Mouse (Mus musculus) lung, embryonic 14.5 days (tissue): ENCODE measurements around the gene Aoc1. TPM values are rescaled to one million over a fixed set of nuclear protein-coding genes. Genes with fewer than 3 reads are reported as not detected.

Experiments
- ATAC-seq: fragments of 200-750 bp; cut with Nextera tagmentation; 2 replicates; pipeline ENCODE4 v1.8.0; 2017; ENCODE audit warnings: mild to moderate bottlenecking, moderate TSS enrichment, moderate library complexity; ENCODE audit not compliant: insufficient read depth
- DNase-seq: peaks from one replicate; pipeline ENCODE4 v3.0.0-alpha.2; 2015
- H3K27ac ChIP-seq: fragments of 300-500 bp; sonication (generic); 2 replicates; pipeline ENCODE4 v1.5.1; 2014; ENCODE audit warnings: low read depth, mild to moderate bottlenecking, moderate library complexity
- H3K27me3 ChIP-seq: fragments of 300-500 bp; sonication (generic); 2 replicates; pipeline ENCODE4 v1.6.1; 2014; ENCODE audit warnings: low read length, control low read depth; ENCODE audit not compliant: insufficient read depth
- H3K36me3 ChIP-seq: fragments of 300-500 bp; sonication (generic); 2 replicates; pipeline ENCODE4 v1.6.1; 2014; ENCODE audit warnings: control low read depth; ENCODE audit not compliant: insufficient read depth
- H3K4me1 ChIP-seq: fragments of 300-500 bp; sonication (generic); 2 replicates; pipeline ENCODE4 v1.6.1; 2014; ENCODE audit warnings: antibody characterized with exemption, control low read depth; ENCODE audit not compliant: insufficient read depth
- H3K4me2 ChIP-seq: fragments of 300-500 bp; sonication (generic); 2 replicates; pipeline ENCODE4 v1.6.1; 2014; ENCODE audit warnings: mild to moderate bottlenecking
- H3K4me3 ChIP-seq: fragments of 300-500 bp; sonication (generic); 2 replicates; pipeline ENCODE4 v1.5.1; 2014; ENCODE audit warnings: low read depth, low read length
- H3K9ac ChIP-seq: fragments of 300-500 bp; sonication (generic); 2 replicates; pipeline ENCODE4 v1.6.1; 2014
- H3K9me3 ChIP-seq: fragments of 300-500 bp; sonication (generic); 2 replicates; pipeline ENCODE4 v1.6.1; 2016; ENCODE audit warnings: low read depth, low read length, control low read depth
- CTCF ChIP-seq: IDR thresholded peaks from 2 replicates; pipeline ENCODE4 v1.5.1; 2016; ENCODE audit warnings: antibody characterized with exemption, low read depth
- WGBS: fragments of 180-500 bp; shearing (Covaris S2); extraction: QIAGEN DNeasy Blood & Tissue Kit; methylation state at CpG from one replicate; pipeline ENCODE4 v1.1.7; 2014; 5-methylcytosine and 5-hydroxymethylcytosine counted together
- polyA plus RNA-seq: library from polyadenylated mRNA; unstranded; fragments of >200 nt; fragmentation: Nextera tagmentation; extraction: Ambion mirVana; gene quantifications from 2 replicates; pipeline ENCODE4 v1.2.1, GENCODE M21; 2014

Aoc1 gene
- polyA plus RNA-seq, 1 experiment from 2014 or later = not detected

GRCm38 (mm10) chr6:48867158-48867557, 5.5 kb upstream of the Aoc1 start:
- WGBS = 68% methylated on average over 4 of the region's 4 CpGs
- Histone ChIP-seq H3K9me3 (no peaks in the 10 kb centered on the region), H3K27ac (no peak overlapping the region), H3K4me1 (0 out of 2 replicates have a peak, but pooled peaks cover 4% of the 10 kb centered on the region), H3K4me2 (no peak overlapping the region), H3K36me3 (no peaks in the 10 kb centered on the region), H3K9ac (no peak overlapping the region), H3K4me3 (no peak overlapping the region), H3K27me3 (no peaks in the 10 kb centered on the region)
- no peak for ATAC-seq
- TF ChIP-seq CTCF = no peak
- DNase-seq = no peak

- H3K4me1 ChIP-seq = no peaks in the 10 kb centered on the region
- H3K9ac ChIP-seq = no peak overlapping the region
- no peaks in the 10 kb centered on the region for H3K27me3 ChIP-seq
- ATAC-seq (no peak), DNase-seq (no peak)
- no peak for TF ChIP-seq CTCF
- H3K4me3 ChIP-seq = no peak overlapping the region
- 53% methylated on average over 2 of the region's 2 CpGs for WGBS
- H3K36me3 ChIP-seq = no peaks in the 10 kb centered on the region
- no peak overlapping the region for H3K4me2 ChIP-seq
- H3K27ac ChIP-seq = no peak overlapping the region
- no peaks in the 10 kb centered on the region for H3K9me3 ChIP-seq
These were observed 2.9 kb upstream of the Aoc1 start for GRCm38 (mm10) chr6:48869774-48870173.

GRCm38 (mm10) chr6:48874576-48874975, 1.9 kb downstream of the Aoc1 start:
- 69% methylated on average over 4 of the region's 4 CpGs for WGBS
- DNase-seq = no peak

GRCm38 (mm10) chr6:48875515-48875914, 2.8 kb downstream of the Aoc1 start:
- Histone ChIP-seq H3K27ac (no peak overlapping the region), H3K9ac (no peak overlapping the region), H3K4me1 (no peaks in the 10 kb centered on the region), H3K27me3 (no peaks in the 10 kb centered on the region), H3K9me3 (no peaks in the 10 kb centered on the region), H3K4me2 (no peak overlapping the region), H3K4me3 (no peak overlapping the region), H3K36me3 (no peaks in the 10 kb centered on the region)
- ATAC-seq = no peak
- TF ChIP-seq CTCF = no peak
- DNase-seq = no peak
- 88% methylated on average over 6 of the region's 6 CpGs for WGBS

More at GRCm38 (mm10) chr6:48874576-48874975, 1.9 kb downstream of the Aoc1 start:
- Histone ChIP-seq H3K27ac (no peak overlapping the region), H3K4me2 (no peak overlapping the region), H3K9me3 (no peaks in the 10 kb centered on the region), H3K27me3 (no peaks in the 10 kb centered on the region), H3K4me3 (no peak overlapping the region), H3K4me1 (no peaks in the 10 kb centered on the region), H3K36me3 (no peaks in the 10 kb centered on the region), H3K9ac (no peak overlapping the region)
- ATAC-seq = no peak
- no peak for TF ChIP-seq CTCF

GRCm38 (mm10) chr6:48876510-48877135, 3.9 kb downstream of the Aoc1 start:
- H3K27me3 ChIP-seq = no peaks in the 10 kb centered on the region
- H3K4me1 ChIP-seq = no peaks in the 10 kb centered on the region
- H3K4me2 ChIP-seq = no peak overlapping the region
- no peak overlapping the region for H3K27ac ChIP-seq
- no peaks in the 10 kb centered on the region for H3K9me3 ChIP-seq
- 51% methylated on average over 5 of the region's 5 CpGs for WGBS
- no peak for TF ChIP-seq CTCF
- no peak for DNase-seq
- no peak overlapping the region for H3K4me3 ChIP-seq
- no peaks in the 10 kb centered on the region for H3K36me3 ChIP-seq
- no peak overlapping the region for H3K9ac ChIP-seq
- no peak for ATAC-seq

- no peak overlapping the region for H3K27ac ChIP-seq
- no peaks in the 10 kb centered on the region for H3K27me3 ChIP-seq
- 65% methylated on average over 4 of the region's 4 CpGs for WGBS
- H3K36me3 ChIP-seq = no peaks in the 10 kb centered on the region
- H3K9ac ChIP-seq = no peak overlapping the region
- DNase-seq (no peak), ATAC-seq (no peak)
- H3K9me3 ChIP-seq = no peaks in the 10 kb centered on the region
- no peak for TF ChIP-seq CTCF
- no peaks in the 10 kb centered on the region for H3K4me1 ChIP-seq
- no peak overlapping the region for H3K4me2 ChIP-seq
- H3K4me3 ChIP-seq = no peak overlapping the region
These were observed 21.5 kb downstream of the Aoc1 start for GRCm38 (mm10) chr6:48894203-48894602.

GRCm38 (mm10) chr6:48894938-48895818, 22.5 kb downstream of the Aoc1 start:
- Histone ChIP-seq H3K27ac (no peak overlapping the region), H3K9me3 (no peaks in the 10 kb centered on the region), H3K4me3 (no peak overlapping the region), H3K9ac (no peak overlapping the region), H3K27me3 (no peaks in the 10 kb centered on the region), H3K4me1 (no peaks in the 10 kb centered on the region), H3K4me2 (no peak overlapping the region), H3K36me3 (no peaks in the 10 kb centered on the region)
- no peak for TF ChIP-seq CTCF
- DNase-seq (no peak), ATAC-seq (no peak)
- WGBS = 81% methylated on average over 8 of the region's 8 CpGs
